Mouse (Mus musculus): Measurements from ENCODE around the gene Pla2g16. TPM values are rescaled to one million over a fixed set of nuclear protein-coding genes. Genes with fewer than 3 reads are reported as not detected.

The Pla2g16 gene
- polyA plus RNA-seq, 1 experiment, result 368 TPM

GRCm38 (mm10) chr19:7554881-7555280 lies 2.4 kb upstream of the Pla2g16 start:
- H3K4me1 ChIP-seq (ENCODE audit: control insufficient read depth, insufficient read depth, insufficient read length, low read length), result no peaks in the 10 kb centered on the region; the same call in none of the 2 replicates
- no peak overlapping the region for H3K4me3 ChIP-seq (ENCODE audit: insufficient read depth, low read depth, low read length)

GRCm38 (mm10) chr19:7556641-7557040 lies 618 bp upstream of the Pla2g16 start:
- no peak overlapping the region for H3K4me3 ChIP-seq (ENCODE audit: insufficient read depth, low read depth, low read length)
- no peak overlapping the region for H3K27ac ChIP-seq (replicated peaks; ENCODE audit: low read depth, low read length)
- peaks cover 5% of the 10 kb centered on the region for H3K4me1 ChIP-seq (ENCODE audit: control insufficient read depth, insufficient read depth, insufficient read length, low read length)

More at GRCm38 (mm10) chr19:7554881-7555280, 2.4 kb upstream of the Pla2g16 start:
- H3K27ac ChIP-seq (replicated peaks; ENCODE audit: low read depth, low read length), result no peak overlapping the region

- H3K27ac ChIP-seq (replicated peaks; ENCODE audit: low read depth, low read length), result peak overlapping the region; percentile 46
- H3K4me1 ChIP-seq (ENCODE audit: control insufficient read depth, insufficient read depth, insufficient read length, low read length), result peaks cover 12% of the 10 kb centered on the region
- peak overlapping the region; percentile 86 for H3K4me3 ChIP-seq (ENCODE audit: insufficient read depth, low read depth, low read length)
These were observed 585 bp downstream of the Pla2g16 start for GRCm38 (mm10) chr19:7557844-7558243.

- peak overlapping the region; percentile 86 for H3K4me3 ChIP-seq (ENCODE audit: insufficient read depth, low read depth, low read length)
- H3K4me1 ChIP-seq (ENCODE audit: control insufficient read depth, insufficient read depth, insufficient read length, low read length), result peaks cover 18% of the 10 kb centered on the region
- H3K27ac ChIP-seq (replicated peaks; ENCODE audit: low read depth, low read length), result peak overlapping the region; percentile 46
These were observed 1.4 kb downstream of the Pla2g16 start for GRCm38 (mm10) chr19:7558675-7559074.

GRCm38 (mm10) chr19:7559986-7560385 lies 2.7 kb downstream of the Pla2g16 start:
- Histone ChIP-seq H3K4me1 (ENCODE audit: control insufficient read depth, insufficient read depth, insufficient read length, low read length) (peaks cover 18% of the 10 kb centered on the region), H3K4me3 (ENCODE audit: insufficient read depth, low read depth, low read length) (peak overlapping the region; percentile 86; the same call in 1 of the 2 replicates), H3K27ac (replicated peaks; ENCODE audit: low read depth, low read length) (peak overlapping the region; percentile 13; the same call in 1 of the 2 replicates)

GRCm38 (mm10) chr19:7561456-7561855 lies 4.2 kb downstream of the Pla2g16 start:
- no peak overlapping the region for H3K4me3 ChIP-seq (ENCODE audit: insufficient read depth, low read depth, low read length)
- peaks cover 23% of the 10 kb centered on the region for H3K4me1 ChIP-seq (ENCODE audit: control insufficient read depth, insufficient read depth, insufficient read length, low read length)
- H3K27ac ChIP-seq (replicated peaks; ENCODE audit: low read depth, low read length), result no peak overlapping the region

GRCm38 (mm10) chr19:7562601-7563129 lies 5.4 kb downstream of the Pla2g16 start:
- peak overlapping the region; percentile 57 for H3K27ac ChIP-seq (replicated peaks; ENCODE audit: low read depth, low read length)
- H3K4me3 ChIP-seq (ENCODE audit: insufficient read depth, low read depth, low read length), result peak overlapping the region; percentile 28
- H3K4me1 ChIP-seq (ENCODE audit: control insufficient read depth, insufficient read depth, insufficient read length, low read length), result peaks cover 29% of the 10 kb centered on the region

- no peak overlapping the region for H3K27ac ChIP-seq (replicated peaks; ENCODE audit: low read depth, low read length)
- no peak overlapping the region for H3K4me3 ChIP-seq (ENCODE audit: insufficient read depth, low read depth, low read length)
- peaks cover 36% of the 10 kb centered on the region for H3K4me1 ChIP-seq (ENCODE audit: control insufficient read depth, insufficient read depth, insufficient read length, low read length)
These were observed 6.4 kb downstream of the Pla2g16 start for GRCm38 (mm10) chr19:7563676-7564075.

GRCm38 (mm10) chr19:7564457-7564856 lies 7.2 kb downstream of the Pla2g16 start:
- peaks cover 37% of the 10 kb centered on the region for H3K4me1 ChIP-seq (ENCODE audit: control insufficient read depth, insufficient read depth, insufficient read length, low read length)
- peak overlapping the region; percentile 3; the same call in 1 of the 2 replicates for H3K27ac ChIP-seq (replicated peaks; ENCODE audit: low read depth, low read length)
- H3K4me3 ChIP-seq (ENCODE audit: insufficient read depth, low read depth, low read length), result no peak overlapping the region

GRCm38 (mm10) chr19:7566826-7567225 lies 9.6 kb downstream of the Pla2g16 start:
- H3K27ac ChIP-seq (replicated peaks; ENCODE audit: low read depth, low read length), result no peak overlapping the region
- peaks cover 33% of the 10 kb centered on the region for H3K4me1 ChIP-seq (ENCODE audit: control insufficient read depth, insufficient read depth, insufficient read length, low read length)
- H3K4me3 ChIP-seq (ENCODE audit: insufficient read depth, low read depth, low read length), result no peak overlapping the region

- Histone ChIP-seq H3K27ac (replicated peaks; ENCODE audit: low read depth, low read length) (0 out of 2 replicates have a peak overlapping the region, but pooled peaks have one; percentile 27), H3K4me1 (ENCODE audit: control insufficient read depth, insufficient read depth, insufficient read length, low read length) (peaks cover 23% of the 10 kb centered on the region), H3K4me3 (ENCODE audit: insufficient read depth, low read depth, low read length) (no peak overlapping the region)
These were observed 11.1 kb downstream of the Pla2g16 start for GRCm38 (mm10) chr19:7568364-7568763.

- no peak overlapping the region for H3K4me3 ChIP-seq (ENCODE audit: insufficient read depth, low read depth, low read length)
- peaks cover 21% of the 10 kb centered on the region for H3K4me1 ChIP-seq (ENCODE audit: control insufficient read depth, insufficient read depth, insufficient read length, low read length)
- no peak overlapping the region for H3K27ac ChIP-seq (replicated peaks; ENCODE audit: low read depth, low read length)
These were observed 12.4 kb downstream of the Pla2g16 start for GRCm38 (mm10) chr19:7569650-7570049.

GRCm38 (mm10) chr19:7576180-7576579 lies 18.9 kb downstream of the Pla2g16 start:
- no peak overlapping the region for H3K27ac ChIP-seq (replicated peaks; ENCODE audit: low read depth, low read length)
- H3K4me3 ChIP-seq (ENCODE audit: insufficient read depth, low read depth, low read length), result no peak overlapping the region
- H3K4me1 ChIP-seq (ENCODE audit: control insufficient read depth, insufficient read depth, insufficient read length, low read length), result peaks cover 11% of the 10 kb centered on the region

GRCm38 (mm10) chr19:7577710-7578109 lies 20.5 kb downstream of the Pla2g16 start:
- Histone ChIP-seq H3K4me3 (ENCODE audit: insufficient read depth, low read depth, low read length) (no peak overlapping the region), H3K4me1 (ENCODE audit: control insufficient read depth, insufficient read depth, insufficient read length, low read length) (peaks cover 15% of the 10 kb centered on the region), H3K27ac (replicated peaks; ENCODE audit: low read depth, low read length) (no peak overlapping the region)

GRCm38 (mm10) chr19:7581042-7581441 lies 23.8 kb downstream of the Pla2g16 start:
- Histone ChIP-seq H3K4me1 (ENCODE audit: control insufficient read depth, insufficient read depth, insufficient read length, low read length) (peaks cover 28% of the 10 kb centered on the region), H3K27ac (replicated peaks; ENCODE audit: low read depth, low read length) (peak overlapping the region; percentile 35), H3K4me3 (ENCODE audit: insufficient read depth, low read depth, low read length) (no peak overlapping the region)

- H3K4me1 ChIP-seq (ENCODE audit: control insufficient read depth, insufficient read depth, insufficient read length, low read length), result peaks cover 28% of the 10 kb centered on the region
- H3K27ac ChIP-seq (replicated peaks; ENCODE audit: low read depth, low read length), result peak overlapping the region; percentile 87
- H3K4me3 ChIP-seq (ENCODE audit: insufficient read depth, low read depth, low read length), result peak overlapping the region; percentile 1; the same call in 1 of the 2 replicates
These were observed 25.8 kb downstream of the Pla2g16 start for GRCm38 (mm10) chr19:7583101-7583500.

Measured in brown adipose tissue, adult 24 weeks (tissue).